Comparison of ENCODE assay signal across 9 mouse cellular contexts in genomic region chr16:85128347-85128664, GRCm38 (mm10). TPM values are rescaled to one million over a fixed set of nuclear protein-coding genes. Genes with fewer than 3 reads are reported as not detected.
DNase-seq lines count a peak whose midpoint lies in the region; ATAC-seq and TF ChIP-seq lines count a peak whose summit lies in the region.
"Had no signal": no experiment of that assay in that cellular context is flagged by ENCODE, and none has a peak within 500 bp of the region (broad histone marks: within the 10 kb centered on the region; RNA-seq: fewer than 3 reads in every experiment).

No protein-coding gene starts in this region.

- H3K36me3 ChIP-seq in forebrain, embryonic 16.5 days (ENCODE audit: control insufficient read depth, insufficient read depth): no peaks in the 10 kb centered on the region; the same call in 1 of the 2 replicates
- H3K36me3 ChIP-seq in neural tube, embryonic 15.5 days: 0 out of 2 replicates have a peak, but pooled peaks cover 3% of the 10 kb centered on the region

- H3K4me3 ChIP-seq in gastrocnemius, adult 2 months: no peak overlapping the region
- no peak overlapping the region for H3K4me3 ChIP-seq in lung, adult 2 months (replicated peaks; ENCODE audit: extremely low read depth, low read depth, low read length)
- H3K4me3 ChIP-seq in forebrain, embryonic 16.5 days (replicated peaks; ENCODE audit: low read length): no peak overlapping the region
- H3K4me3 ChIP-seq in neural tube, embryonic 15.5 days (replicated peaks): no peak overlapping the region

- DNase-seq in gastrocnemius, adult 2 months: no peak
- no peak for DNase-seq in gastrocnemius, postnatal 36 days
- DNase-seq in lung, postnatal 36 days: peak; percentile 21
- no peak for DNase-seq in lung, adult 2 months
- DNase-seq in thymus, postnatal 25 days: no peak
- DNase-seq in retina, embryonic 14.5 days (ENCODE audit: low spot score): no peak

- H3K9me3 ChIP-seq in forebrain, embryonic 16.5 days (ENCODE audit: control insufficient read depth, low read length): no peaks in the 10 kb centered on the region
- no peaks in the 10 kb centered on the region for H3K9me3 ChIP-seq in neural tube, embryonic 15.5 days (replicated peaks)

- WGBS in lung, adult 2 months: 50% methylated on average over 5 of the region's 5 CpGs
- WGBS in forebrain, embryonic 16.5 days: 18% methylated on average over 5 of the region's 5 CpGs
- 39% methylated on average over 5 of the region's 5 CpGs for WGBS in neural tube, embryonic 15.5 days

- no peak overlapping the region for H3K9ac ChIP-seq in forebrain, embryonic 16.5 days (replicated peaks; ENCODE audit: low read depth, low read length)
- H3K9ac ChIP-seq in neural tube, embryonic 15.5 days (replicated peaks): no peak overlapping the region

- peaks cover 32% of the 10 kb centered on the region for H3K4me1 ChIP-seq in lung, adult 2 months (ENCODE audit: control insufficient read depth, insufficient read depth, low read length)
- peaks cover 21% of the 10 kb centered on the region for H3K4me1 ChIP-seq in forebrain, embryonic 16.5 days (replicated peaks; ENCODE audit: control insufficient read depth, insufficient read depth, low read length)
- H3K4me1 ChIP-seq in neural tube, embryonic 15.5 days: peaks cover 36% of the 10 kb centered on the region

- peak overlapping the region; percentile 32; the same call in 1 of the 2 replicates for H3K27ac ChIP-seq in gastrocnemius, adult 2 months
- peak overlapping the region; percentile 81 for H3K27ac ChIP-seq in forebrain, embryonic 16.5 days (ENCODE audit: low read length)
- H3K27ac ChIP-seq in neural tube, embryonic 15.5 days (replicated peaks): peak overlapping the region; percentile 35

- TF ChIP-seq POLR2A in lung, adult 2 months (IDR thresholded peaks at IDR 0.05; ENCODE audit: borderline replicate concordance, extremely low read depth, low read depth, low read length): no peak

- no peak overlapping the region for H3K4me2 ChIP-seq in forebrain, embryonic 16.5 days (ENCODE audit: low read length)
- H3K4me2 ChIP-seq in neural tube, embryonic 15.5 days: no peak overlapping the region

- ATAC-seq in forebrain, embryonic 16.5 days: peak; percentile 83
- 0 out of 2 replicates have a peak, but pooled peaks have one; percentile 15 for ATAC-seq in neural tube, embryonic 15.5 days (ENCODE audit: low FRiP score)
- ATAC-seq: activated CD4-positive, CD25-positive, alpha-beta regulatory T cell, adult 4 months had no signal

- no peak for TF ChIP-seq CTCF in gastrocnemius, adult 2 months (IDR thresholded peaks at IDR 0.05)
- no peak for TF ChIP-seq CTCF in lung, adult 2 months (IDR thresholded peaks at IDR 0.05; ENCODE audit: insufficient read depth, low read length)

- intact Hi-C loops in gastrocnemius, adult 2 months (cut with DNase I): no loop called here
- intact Hi-C loops in gastrocnemius, postnatal 36 days (cut with DNase I): no loop called here

- no peaks in the 10 kb centered on the region for H3K27me3 ChIP-seq in forebrain, embryonic 16.5 days (replicated peaks; ENCODE audit: control insufficient read depth, insufficient read depth, low read length)
- H3K27me3 ChIP-seq in neural tube, embryonic 15.5 days (replicated peaks): no peaks in the 10 kb centered on the region

RNA-seq across cellular contexts. Expression of gene App, which starts 45.3 kb away (rescaled TPM):
- 100 to 1,000 TPM in 1 of 2 experiments, 10 to 100 TPM in 1; 66.5 to 103 TPM for total RNA-seq in gastrocnemius, adult 2 months (2021)
- 10 to 100 TPM; 67.9 to 83.3 TPM for total RNA-seq in gastrocnemius, postnatal 36 days (2021)
- polyA plus RNA-seq in lung, adult 2 months (2012; rRNA removed): 650 and 760 TPM in 2 replicates
- polyA plus RNA-seq in forebrain, embryonic 16.5 days (2015; fragmentation: Nextera tagmentation; extraction: Ambion mirVana): 287 and 288 TPM in 2 replicates
- 454 and 487 TPM in 2 replicates for polyA plus RNA-seq in neural tube, embryonic 15.5 days (2015; fragmentation: Nextera tagmentation; extraction: Ambion mirVana)
